Mouse (Mus musculus): ENCODE measurements at regions not wholly inside any gene's neighbourhood (a gene's known extent, or its start where the extent isn't known, plus 50 kb on each side); places are given as distances from the start of the nearest gene placed in this dataset.

- DNase-seq, result no peak
Measured at GRCm38 (mm10) chr5:47115882-47116281, 867.1 kb upstream of the Slit2 start.

GRCm38 (mm10) chr5:47095703-47096102, 887.2 kb upstream of the Slit2 start:
- DNase-seq, result no peak

- no peak for DNase-seq
Measured at GRCm38 (mm10) chr5:47052942-47053341, 930.0 kb upstream of the Slit2 start.

GRCm38 (mm10) chr5:47036752-47037151, 946.2 kb upstream of the Slit2 start:
- DNase-seq, result no peak

GRCm38 (mm10) chr5:47034021-47034420, 948.9 kb upstream of the Slit2 start:
- no peak for DNase-seq

GRCm38 (mm10) chr5:47014351-47014750, 968.6 kb upstream of the Slit2 start:
- DNase-seq, result peak; percentile 27

- DNase-seq, result no peak
Measured at GRCm38 (mm10) chr5:46992557-46992956, 990.4 kb upstream of the Slit2 start.

GRCm38 (mm10) chr5:46986519-46986918, 996.4 kb upstream of the Slit2 start:
- DNase-seq, result no peak

- no peak for DNase-seq
Measured at GRCm38 (mm10) chr5:46980326-46980725, 1002.6 kb upstream of the Slit2 start.

- no peak for DNase-seq
Measured at GRCm38 (mm10) chr5:46968870-46969436, 1014.0 kb upstream of the Slit2 start.

GRCm38 (mm10) chr5:46960749-46961148, 1022.2 kb upstream of the Slit2 start:
- DNase-seq, result no peak

GRCm38 (mm10) chr5:46926324-46926723, 1056.6 kb upstream of the Slit2 start:
- no peak for DNase-seq

- no peak for DNase-seq
Measured at GRCm38 (mm10) chr5:46901909-46902308, 1044.5 kb upstream of the Lcorl start.

- DNase-seq, result no peak
Measured at GRCm38 (mm10) chr5:46894037-46894436, 1036.6 kb upstream of the Lcorl start.

GRCm38 (mm10) chr5:46883956-46884355, 1026.5 kb upstream of the Lcorl start:
- DNase-seq, result no peak

- DNase-seq, result no peak
Measured at GRCm38 (mm10) chr5:46856837-46857236, 999.4 kb upstream of the Lcorl start.

- DNase-seq, result no peak
Measured at GRCm38 (mm10) chr5:46845175-46845574, 987.8 kb upstream of the Lcorl start.

GRCm38 (mm10) chr5:46836810-46837209, 979.4 kb upstream of the Lcorl start:
- DNase-seq, result no peak

GRCm38 (mm10) chr5:46830797-46831618, 973.6 kb upstream of the Lcorl start:
- DNase-seq, result no peak

GRCm38 (mm10) chr5:46830114-46830513, 972.7 kb upstream of the Lcorl start:
- no peak for DNase-seq

- DNase-seq, result no peak
Measured at GRCm38 (mm10) chr5:46826381-46826780, 969.0 kb upstream of the Lcorl start.

- DNase-seq, result no peak
Measured at GRCm38 (mm10) chr5:46824934-46825333, 967.5 kb upstream of the Lcorl start.

GRCm38 (mm10) chr5:46795102-46795501, 937.7 kb upstream of the Lcorl start:
- DNase-seq, result no peak

- DNase-seq, result no peak
Measured at GRCm38 (mm10) chr5:46794028-46794705, 936.8 kb upstream of the Lcorl start.

Measured in kidney, adult 18-20 months (tissue).